Mouse (Mus musculus) embryonic fibroblast, embryonic 13.5 days (primary cell): Measurements from ENCODE around the gene 2900011O08Rik.

ENCODE experiments used
- CTCF ChIP-seq: IDR thresholded peaks from 2 replicates; pipeline ENCODE4 v1.5.1; 2011; ENCODE audit warnings: mild to moderate bottlenecking, control low read depth, low read length, moderate library complexity, borderline replicate concordance; ENCODE audit not compliant: insufficient read depth
- POLR2A ChIP-seq: IDR thresholded peaks from 2 replicates; pipeline ENCODE4 v1.6.1; 2011; ENCODE audit warnings: low read depth, mild to moderate bottlenecking, control low read depth, low read length, moderate library complexity

DNA sequence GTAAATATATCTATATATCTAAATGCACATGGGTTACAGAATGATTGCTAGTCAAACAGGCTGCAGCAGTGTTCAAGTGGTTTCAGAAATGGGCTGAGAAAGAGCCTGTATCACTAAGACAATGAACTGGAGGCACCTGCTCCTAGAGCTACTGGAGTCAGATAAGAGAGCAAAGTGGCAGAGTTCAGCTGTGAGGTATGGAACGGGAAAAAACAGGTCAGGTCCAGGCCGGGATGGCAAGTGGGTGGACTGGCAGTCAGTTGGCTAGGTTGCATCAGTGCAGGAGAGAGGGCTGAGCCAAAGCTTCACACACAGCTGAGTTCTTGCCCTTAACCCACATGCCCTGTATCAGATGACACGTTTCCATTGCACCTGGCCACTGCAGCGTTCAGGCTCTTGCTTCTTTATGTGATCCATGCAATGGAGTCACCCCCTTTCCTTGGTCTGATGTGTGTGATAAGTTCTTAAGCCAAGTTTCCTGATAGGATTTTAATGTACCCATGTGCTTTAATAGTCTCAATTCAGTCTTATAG lies 59.9 kb downstream of the 2900011O08Rik start:
- TF ChIP-seq CTCF: no peak
- TF ChIP-seq POLR2A: no peak
